Mouse (Mus musculus) spleen, postnatal 4 days (tissue): ENCODE measurements around the gene Cables2.
"Not testable (repeated sequence)": the region's sequence is repeated elsewhere in the genome, so short reads cannot be mapped to it uniquely, and the experiment has no call there.

ENCODE experiments used
- DNase-seq, 2 experiments: peaks; one replicate each; pipeline ENCODE4 v3.0.0; 2022; ENCODE audit warnings: low spot score in 2 of 2

The Cables2 gene

GRCm38 (mm10) chr2:180277773-180278320, 4.6 kb upstream of the Cables2 start:
- no peak for DNase-seq

- no peak for DNase-seq
Observed at GRCm38 (mm10) chr2:180276851-180277259, 3.6 kb upstream of the Cables2 start.

- DNase-seq: no peak
Observed at GRCm38 (mm10) chr2:180276385-180276784, 3.1 kb upstream of the Cables2 start.

DNA sequence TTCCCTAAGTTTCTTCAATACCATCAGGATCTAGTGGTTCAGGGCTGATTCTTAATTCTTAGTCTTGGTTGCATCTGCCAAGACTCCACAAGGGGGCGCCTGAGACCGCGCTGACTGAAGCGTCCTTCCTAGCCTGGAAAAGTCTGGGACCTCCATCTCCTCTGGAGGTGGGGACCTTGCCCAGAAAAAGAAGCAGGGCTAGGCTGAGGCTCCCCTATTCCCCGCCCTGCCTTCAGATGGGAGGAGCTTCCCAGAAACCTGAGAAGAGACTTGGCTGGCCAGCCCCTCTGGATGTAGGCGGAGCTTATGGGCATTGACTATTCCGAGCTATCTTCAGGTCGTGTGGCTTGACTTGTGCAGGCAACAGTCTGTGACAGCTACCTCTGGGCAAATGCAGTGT, 2.5 kb upstream of the Cables2 start:
- DNase-seq: peak; percentile 73 to 89

- no peak for DNase-seq
Observed at GRCm38 (mm10) chr2:180274523-180274922, 1.2 kb upstream of the Cables2 start.

GRCm38 (mm10) chr2:180272884-180273321, 393 bp downstream of the Cables2 start:
- DNase-seq: no peak

DNA sequence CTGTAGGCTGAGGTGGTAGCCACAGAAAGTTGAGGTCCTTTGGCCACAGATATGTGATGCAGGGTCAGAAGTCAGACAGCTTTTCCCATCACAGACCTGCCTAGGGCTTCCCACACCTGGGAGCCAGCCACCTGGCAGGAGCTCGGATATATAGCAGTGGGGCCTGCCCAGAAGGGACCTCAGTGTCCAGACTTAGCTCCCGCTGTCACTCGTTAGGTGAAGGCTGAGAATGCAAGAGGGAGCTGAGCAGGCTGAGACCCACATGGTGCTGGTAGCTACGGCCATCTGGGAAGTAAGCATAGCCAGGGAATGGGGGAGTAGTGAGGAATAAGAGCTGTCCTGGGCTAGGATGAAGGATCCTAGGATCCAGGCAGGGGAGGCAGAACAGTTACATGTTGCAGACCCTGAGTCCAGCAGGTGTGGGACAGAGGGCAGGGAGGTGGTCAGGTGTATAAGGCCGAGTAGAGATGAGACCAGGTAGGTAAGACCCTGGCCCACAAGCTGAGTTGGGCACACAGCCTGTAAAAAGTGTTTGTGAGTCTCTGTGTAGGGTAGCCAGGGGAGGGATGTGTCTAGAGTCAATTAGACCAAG, 1.4 kb downstream of the Cables2 start:
- DNase-seq: no peak

DNA sequence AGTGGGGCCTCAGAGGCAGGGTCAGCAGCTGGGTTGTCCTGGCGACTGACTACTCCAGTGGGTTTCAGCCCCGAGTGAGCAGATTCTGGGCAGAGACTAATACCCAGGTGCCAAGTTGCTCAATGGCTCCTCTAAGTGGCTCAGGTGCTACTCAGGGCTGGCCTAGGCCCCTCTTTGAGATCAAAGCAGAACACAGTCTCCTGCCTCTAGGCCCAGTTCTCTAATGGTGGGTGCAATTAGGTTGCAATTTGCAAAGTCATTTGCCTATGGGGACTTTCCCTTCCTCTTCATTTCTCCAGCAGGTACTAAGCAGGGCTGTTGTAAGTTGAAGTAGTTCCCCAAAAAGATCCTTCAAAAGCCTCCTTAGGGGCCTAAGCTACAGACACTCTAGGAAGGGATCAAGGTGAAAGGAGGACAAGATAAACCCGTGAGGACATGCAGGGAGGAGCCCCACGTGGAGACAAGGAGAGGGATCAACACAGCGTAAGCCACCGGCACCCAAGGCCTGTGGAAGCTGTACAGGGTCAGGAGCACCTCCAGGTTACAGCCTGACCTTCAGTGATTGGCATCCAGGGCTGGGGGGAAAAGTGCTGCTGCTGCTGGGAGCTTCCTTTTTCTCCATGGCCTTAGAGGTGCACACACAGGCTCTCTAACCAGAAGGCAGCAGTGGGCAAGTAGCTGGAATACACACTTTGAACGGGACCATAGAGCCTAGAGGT, 2.6 kb downstream of the Cables2 start:
- DNase-seq: no peak

- no peak for DNase-seq
Observed at GRCm38 (mm10) chr2:180269329-180269728, 4.0 kb downstream of the Cables2 start.

GRCm38 (mm10) chr2:180267955-180268354, 5.3 kb downstream of the Cables2 start:
- no peak for DNase-seq

DNA sequence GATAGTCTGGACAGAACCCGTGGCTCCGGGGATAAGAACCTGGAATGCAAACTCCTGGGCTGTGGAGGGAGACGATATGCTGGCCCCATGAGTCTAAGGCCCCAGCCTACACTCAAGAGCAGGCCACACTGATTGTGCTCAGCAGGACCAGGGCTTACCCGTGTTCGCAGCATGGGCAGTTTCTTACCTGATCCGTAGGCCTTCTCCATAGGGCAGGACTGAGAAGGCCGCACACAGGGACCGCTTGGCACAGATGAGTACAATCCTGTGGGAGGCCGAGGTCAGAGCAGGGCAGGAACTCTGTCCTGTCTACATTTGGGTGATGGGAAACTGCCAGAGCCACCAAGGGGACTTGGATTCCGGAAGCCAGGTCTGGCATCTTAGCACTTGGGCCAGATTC, 10.4 kb downstream of the Cables2 start:
- DNase-seq: no peak

- DNase-seq: no peak
Observed at GRCm38 (mm10) chr2:180262441-180262840, 10.9 kb downstream of the Cables2 start.

GRCm38 (mm10) chr2:180261901-180262300, 11.4 kb downstream of the Cables2 start:
- DNase-seq: no peak

DNA sequence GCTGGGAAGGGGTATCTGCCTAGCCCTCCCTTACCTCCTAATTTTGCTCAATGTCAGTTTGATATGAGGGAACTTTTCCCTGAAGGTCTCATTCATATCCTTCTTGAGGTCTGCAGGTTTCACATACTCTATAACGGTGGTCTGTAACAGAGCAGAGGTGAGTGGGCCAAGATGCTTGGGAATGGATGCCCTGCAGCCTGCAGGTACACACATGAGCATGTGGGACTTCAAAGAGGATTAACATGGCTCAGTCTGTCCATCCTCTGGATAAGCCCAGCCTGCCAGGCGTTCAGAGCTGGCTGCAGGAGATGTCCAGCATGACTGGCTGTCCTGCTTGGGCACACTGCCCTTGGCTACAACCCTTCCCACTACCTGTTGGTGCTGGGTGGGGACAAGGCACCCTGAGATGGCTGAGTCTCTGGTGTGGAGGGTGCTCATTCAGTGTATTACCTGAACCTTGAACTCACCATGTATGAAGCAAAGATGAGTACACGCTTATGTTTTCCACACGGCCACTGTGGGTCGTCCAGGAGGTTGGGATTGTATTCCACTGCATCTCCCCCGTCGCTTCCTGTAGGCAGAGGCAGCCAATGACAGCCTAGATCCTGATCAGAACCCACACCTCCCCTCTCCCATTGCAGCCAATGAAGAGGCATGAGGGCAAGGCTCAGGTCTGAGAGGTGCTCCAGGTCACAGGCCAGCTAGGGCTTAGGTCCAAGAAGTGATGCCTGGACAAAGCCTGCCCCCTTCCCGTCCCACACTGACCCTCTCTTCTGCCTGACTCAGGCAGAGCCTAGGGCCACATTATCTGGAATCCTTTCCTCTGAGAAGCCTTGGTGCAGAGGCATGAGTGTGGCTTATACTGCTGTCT, 12.5 kb downstream of the Cables2 start:
- no peak for DNase-seq

DNA sequence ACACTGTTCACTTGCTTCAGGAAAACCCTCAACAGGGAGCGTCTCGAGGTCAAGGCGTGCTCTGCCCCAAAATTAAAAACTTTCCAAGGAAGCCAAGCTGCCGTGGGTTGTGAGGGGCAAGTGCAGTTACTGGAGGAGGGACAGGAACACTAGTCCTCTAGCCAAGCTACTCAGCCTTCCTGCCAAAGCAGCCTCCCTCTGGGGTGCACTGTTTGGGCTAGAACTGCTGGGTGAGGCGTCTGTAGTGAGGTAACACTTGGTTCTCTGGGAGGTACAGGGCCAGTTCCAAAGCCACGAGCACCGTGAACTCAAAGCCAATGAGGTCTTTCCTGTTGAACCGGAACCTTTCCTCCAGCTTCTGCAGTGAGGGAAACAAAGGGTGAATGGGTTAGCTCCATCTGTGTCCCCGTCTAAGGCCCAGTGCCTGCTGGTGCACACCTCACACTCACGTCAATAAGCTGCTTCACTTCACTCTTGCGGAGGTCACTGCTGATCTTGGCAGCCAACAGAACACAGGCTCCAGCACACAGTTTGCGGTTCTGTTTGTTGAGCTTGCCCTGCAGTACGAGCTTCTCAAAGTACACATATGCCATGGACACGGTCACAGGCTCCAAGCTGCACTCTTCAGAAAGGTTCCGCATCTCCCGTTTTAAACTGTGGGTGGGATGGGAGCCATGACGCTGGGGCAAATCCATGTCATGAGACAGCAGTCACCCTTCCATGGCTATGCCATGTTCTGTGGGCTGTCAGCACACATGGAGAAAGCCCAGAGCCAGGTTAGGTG, 13.3 kb downstream of the Cables2 start:
- DNase-seq: not testable (repeated sequence)

DNA sequence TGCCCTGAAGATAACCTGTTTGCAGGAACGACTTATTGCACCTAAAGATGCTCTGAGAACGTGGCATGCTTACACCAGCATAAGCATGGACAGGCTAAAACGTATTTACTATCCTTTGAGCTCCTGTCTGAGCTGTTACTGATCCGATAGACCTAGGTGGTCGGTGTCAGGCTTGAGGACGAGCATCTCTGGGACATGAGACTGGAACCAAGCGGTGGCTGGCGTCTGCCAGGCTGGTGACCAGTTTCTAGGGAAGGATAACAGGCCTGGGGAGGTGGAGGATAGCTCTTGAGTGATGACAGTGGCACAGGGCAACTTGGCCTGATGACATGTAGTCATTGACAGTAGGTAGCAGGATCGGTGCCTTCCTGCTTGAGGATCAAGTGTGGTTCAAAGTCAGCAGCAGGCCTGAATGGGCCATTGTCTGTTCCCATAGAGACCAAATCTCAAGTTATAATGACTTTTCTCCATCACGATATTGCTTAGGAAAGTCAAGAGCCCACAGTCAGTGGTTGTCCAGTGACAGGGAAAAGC, 14.3 kb downstream of the Cables2 start:
- not testable (repeated sequence) for DNase-seq

- no peak for DNase-seq
Observed at GRCm38 (mm10) chr2:180257963-180258865, 15.1 kb downstream of the Cables2 start.

GRCm38 (mm10) chr2:180257001-180257521, 16.2 kb downstream of the Cables2 start, which contains the start of gene Rps21:
Rps21 (plus strand) TSS chr2:180257377.
- DNase-seq: peak; percentile 95 to 97

DNA sequence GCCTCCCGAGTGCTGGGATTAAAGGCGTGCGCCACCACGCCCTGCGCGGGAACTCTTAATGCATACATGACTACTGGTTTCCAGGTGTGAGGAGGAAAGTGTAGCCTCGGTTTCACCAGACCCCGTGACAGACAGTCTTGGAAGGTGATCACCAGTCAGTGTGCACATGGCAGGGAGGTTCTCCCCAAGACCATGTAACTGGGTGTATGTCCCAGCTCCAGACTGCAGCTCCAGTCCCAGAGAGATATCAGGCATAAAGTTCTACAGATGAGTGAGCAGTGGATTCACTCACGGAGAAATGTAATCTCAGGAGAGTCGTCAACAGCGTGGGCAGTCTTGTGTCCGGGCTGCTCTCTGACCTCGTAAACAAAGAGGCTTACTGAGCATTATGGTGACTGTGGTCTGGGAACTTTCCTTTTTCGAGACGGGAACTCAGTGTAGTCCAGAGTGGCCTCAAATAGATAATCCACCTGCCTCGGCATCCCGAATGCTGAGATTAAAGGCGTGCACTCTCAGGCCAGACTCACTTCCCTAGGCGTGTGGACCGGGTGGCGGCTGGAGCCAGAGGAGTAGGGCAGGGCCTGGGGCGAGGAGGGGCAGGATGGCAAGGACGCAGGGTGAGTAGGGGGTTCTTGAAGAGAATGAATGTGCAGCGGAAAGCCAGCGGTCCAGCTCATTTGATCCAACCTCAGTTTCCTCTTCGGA, 16.8 kb downstream of the Cables2 start:
- DNase-seq: no peak
